9 mouse cellular contexts compared by ENCODE assay signal in genomic region chr1:78724458-78725190, GRCm38 (mm10).
A peak's percentile ranks its signal among the peaks of the same experiment; 100 is the strongest.
DNase-seq lines count a peak whose midpoint lies in the region; ATAC-seq and TF ChIP-seq lines count a peak whose summit lies in the region.
"Had no signal": no experiment of that assay in that cellular context is flagged by ENCODE, and none has a peak within 500 bp of the region (broad histone marks: within the 10 kb centered on the region; RNA-seq: fewer than 3 reads in every experiment).

No protein-coding gene starts in this region.

- WGBS in hindbrain, postnatal 0 days: 11% methylated on average over 17 of the region's 17 CpGs

- no peaks in the 10 kb centered on the region for H3K36me3 ChIP-seq in hindbrain, postnatal 0 days (ENCODE audit: insufficient read depth, low read length)
- H3K36me3 ChIP-seq: stomach, embryonic 15.5 days had no signal

- H3K4me2 ChIP-seq in hindbrain, postnatal 0 days (ENCODE audit: low read depth, low read length): no peak overlapping the region
- H3K4me2 ChIP-seq: stomach, embryonic 15.5 days had no signal

- no peak overlapping the region for H3K4me3 ChIP-seq in hindbrain, postnatal 0 days (ENCODE audit: low read length)
- H3K4me3 ChIP-seq: stomach, embryonic 15.5 days had no signal

- no peak for DNase-seq in Patski (ENCODE audit: low read depth, low spot score)
- peak; percentile 90 for DNase-seq in cerebellum, adult 8-10 months
- DNase-seq in frontal cortex, adult 2 months (ENCODE audit: extremely low spot score in 1 of 2, low spot score in 1 of 2): peak; percentile 63 to 97
- peak; percentile 92 for DNase-seq in hindbrain, postnatal 0 days (ENCODE audit: low spot score)
- DNase-seq in left cerebral cortex, adult 11 months (ENCODE audit: low spot score): peak; percentile 76
- peak; percentile 75 for DNase-seq in right cerebral cortex, postnatal 14 days
- peak; percentile 60 for DNase-seq in yolk sac, embryonic 10.5 days (ENCODE audit: low spot score)

- in situ Hi-C loops in Patski (cut with MboI; ENCODE audit: low pct_unique_long_range_greater_than_20kb): loop anchor here (5.0 to 10.0 kb wide), 3 partner anchors 468 to 913 kb away; no protein-coding TSS in a partner anchor

- no peaks in the 10 kb centered on the region for H3K4me1 ChIP-seq in hindbrain, postnatal 0 days (ENCODE audit: insufficient read depth, low read length)
- H3K4me1 ChIP-seq: stomach, embryonic 15.5 days had no signal

- H3K9ac ChIP-seq in hindbrain, postnatal 0 days (replicated peaks; ENCODE audit: low read length): no peak overlapping the region
- H3K9ac ChIP-seq: stomach, embryonic 15.5 days had no signal

- no peaks in the 10 kb centered on the region for H3K9me3 ChIP-seq in hindbrain, postnatal 0 days (ENCODE audit: low read length)
- H3K9me3 ChIP-seq: stomach, embryonic 15.5 days had no signal

- POLR2A ChIA-PET in Patski (lab: Charles Lee): interaction anchor here (0.6 kb wide), 1 partner anchor 794 kb away, joined by 3 read pairs; no protein-coding TSS in a partner anchor

- H3K27me3 ChIP-seq in Patski: no peaks in the 10 kb centered on the region
- no peaks in the 10 kb centered on the region for H3K27me3 ChIP-seq in hindbrain, postnatal 0 days (ENCODE audit: insufficient read depth, low read length)
- H3K27me3 ChIP-seq: stomach, embryonic 15.5 days had no signal

- H3K27ac ChIP-seq in hindbrain, postnatal 0 days: no peak overlapping the region
- H3K27ac ChIP-seq: stomach, embryonic 15.5 days had no signal

- peak; percentile 85 for ATAC-seq in Patski
- peak; percentile 81 for ATAC-seq in hindbrain, postnatal 0 days
- peak; percentile 91 for ATAC-seq in megakaryocyte-erythroid progenitor cell, adult 5-6 weeks (replicated peaks; ENCODE audit: low FRiP score, low TSS enrichment, poor library complexity, severe bottlenecking)

- peak; percentile 98 for TF ChIP-seq CTCF in Patski (IDR thresholded peaks at IDR 0.05)
- peak; percentile 96 for TF ChIP-seq CTCF in hindbrain, postnatal 0 days (IDR thresholded peaks at IDR 0.05; ENCODE audit: low read depth)

- CTCF ChIA-PET in Patski (lab: Charles Lee): interaction anchor here (0.6 to 2.9 kb wide), 20 partner anchors 9 to 1058 kb away, joined by 3 to 8 read pairs (median 3); no protein-coding TSS in a partner anchor
